Mouse (Mus musculus): ENCODE data around the gene Kdelr2. TPM values are rescaled to one million over a fixed set of nuclear protein-coding genes. Genes with fewer than 3 reads are reported as not detected.

Kdelr2 gene
- total RNA-seq, 2 experiments from 2014 or later: 84.3 to 93.6 TPM

GRCm38 (mm10) chr5:143395649-143396048 lies 8.0 kb upstream of the Kdelr2 start:
- peak in 1 of 2 experiments; percentile 28 for DNase-seq
- intact Hi-C loops (cut with DNase I): no loop called here

GRCm38 (mm10) chr5:143400501-143400900 lies 3.1 kb upstream of the Kdelr2 start:
- DNase-seq: no peak
- intact Hi-C loops (cut with DNase I): no loop called here

- DNase-seq: no peak
- intact Hi-C loops (cut with DNase I): no loop called here
Observed at GRCm38 (mm10) chr5:143401556-143401955, 2.1 kb upstream of the Kdelr2 start.

- intact Hi-C loops (cut with DNase I): no loop called here
- DNase-seq: peak in 1 of 2 experiments; percentile 19
Observed at GRCm38 (mm10) chr5:143404148-143404930, 701 bp downstream of the Kdelr2 start.

- intact Hi-C loops (cut with DNase I): no loop called here
Observed at GRCm38 (mm10) chr5:143405200-143405599, 1.6 kb downstream of the Kdelr2 start.

GRCm38 (mm10) chr5:143406548-143406947 lies 2.9 kb downstream of the Kdelr2 start:
- no peak for DNase-seq
- intact Hi-C loops (cut with DNase I): no loop called here

More at GRCm38 (mm10) chr5:143405200-143405599, 1.6 kb downstream of the Kdelr2 start:
- DNase-seq: no peak

- DNase-seq: no peak
- intact Hi-C loops (cut with DNase I): no loop called here
Observed at GRCm38 (mm10) chr5:143409239-143409638, 5.6 kb downstream of the Kdelr2 start.

GRCm38 (mm10) chr5:143410841-143411395 lies 7.3 kb downstream of the Kdelr2 start:
- no peak for DNase-seq
- intact Hi-C loops (cut with DNase I): no loop called here

- DNase-seq: no peak
- intact Hi-C loops (cut with DNase I): loop anchor here (5.0 kb wide), 2 partner anchors 49 to 89 kb away; no protein-coding TSS in a partner anchor
Observed at GRCm38 (mm10) chr5:143421484-143421883, 17.8 kb downstream of the Kdelr2 start.

GRCm38 (mm10) chr5:143422990-143423389 lies 19.4 kb downstream of the Kdelr2 start:
- intact Hi-C loops (cut with DNase I): loop anchor here (5.0 kb wide), 2 partner anchors 51 to 91 kb away; no protein-coding TSS in a partner anchor
- DNase-seq: no peak

- DNase-seq: peak; percentile 62 to 83
- intact Hi-C loops (cut with DNase I): loop anchor here (5.0 kb wide), 2 partner anchors 52 to 92 kb away; no protein-coding TSS in a partner anchor
Observed at GRCm38 (mm10) chr5:143423899-143424519, 20.4 kb downstream of the Kdelr2 start.

- intact Hi-C loops (cut with DNase I): loop anchor here (5.0 kb wide), 1 partner anchor 278 kb away; no protein-coding TSS in a partner anchor
- DNase-seq: peak; percentile 77 to 88
Observed at GRCm38 (mm10) chr5:143434421-143434820, 30.8 kb downstream of the Kdelr2 start.

- intact Hi-C loops (cut with DNase I): no loop called here
- DNase-seq: no peak
Observed at GRCm38 (mm10) chr5:143441298-143441697, 37.7 kb downstream of the Kdelr2 start.

- intact Hi-C loops (cut with DNase I): no loop called here
- no peak for DNase-seq
Observed at GRCm38 (mm10) chr5:143441753-143442152, 38.1 kb downstream of the Kdelr2 start.

GRCm38 (mm10) chr5:143463671-143464070 lies 60.0 kb downstream of the Kdelr2 start:
- intact Hi-C loops (cut with DNase I): no loop called here
- no peak for DNase-seq

- intact Hi-C loops (cut with DNase I): no loop called here
- peak; percentile 91 to 92 for DNase-seq
Observed at GRCm38 (mm10) chr5:143464100-143464756, 60.6 kb downstream of the Kdelr2 start, which contains the start of gene Daglb. Gene Daglb, plus strand, starts transcription at chr5:143464584.

- intact Hi-C loops (cut with DNase I): no loop called here
- no peak for DNase-seq
Observed at GRCm38 (mm10) chr5:143464757-143465118, 61.1 kb downstream of the Kdelr2 start.

GRCm38 (mm10) chr5:143465156-143466085 lies 61.8 kb downstream of the Kdelr2 start:
- intact Hi-C loops (cut with DNase I): no loop called here
- DNase-seq: no peak

GRCm38 (mm10) chr5:143466891-143467669 lies 63.4 kb downstream of the Kdelr2 start:
- no peak for DNase-seq
- intact Hi-C loops (cut with DNase I): no loop called here
